Mouse (Mus musculus) kidney, postnatal 0 days (tissue): Measurements from ENCODE around the gene Ddx43. TPM values are rescaled to one million over a fixed set of nuclear protein-coding genes. Genes with fewer than 3 reads are reported as not detected.

Source experiments
- ATAC-seq: fragments of 200-750 bp; cut with Nextera tagmentation; replicated peaks from 2 replicates; pipeline ENCODE4 v1.8.0; 2017; ENCODE audit warnings: low read depth, moderate number of reproducible peaks, moderate TSS enrichment, moderate library complexity; ENCODE audit not compliant: low FRiP score
- DNase-seq: peaks from one replicate; pipeline ENCODE4 v3.0.0-alpha.2; 2016; ENCODE audit warnings: low spot score
- H3K27ac ChIP-seq: fragments of 300-500 bp; sonication (generic); 2 replicates; pipeline ENCODE4 v1.5.1; 2014; ENCODE audit warnings: mild to moderate bottlenecking
- H3K27me3 ChIP-seq: fragments of 300-500 bp; sonication (generic); 2 replicates; pipeline ENCODE4 v1.6.1; 2014; ENCODE audit warnings: low read length, mixed read lengths; ENCODE audit not compliant: insufficient read depth
- H3K36me3 ChIP-seq: fragments of 300-500 bp; sonication (generic); 2 replicates; pipeline ENCODE4 v1.6.1; 2014; ENCODE audit warnings: low read length, mixed read lengths; ENCODE audit not compliant: insufficient read depth
- H3K4me1 ChIP-seq: fragments of 300-500 bp; sonication (generic); replicated peaks from 2 replicates; pipeline ENCODE4 v1.6.1; 2014; ENCODE audit warnings: antibody characterized with exemption, low read length, mixed read lengths; ENCODE audit not compliant: insufficient read depth
- H3K4me2 ChIP-seq: fragments of 300-500 bp; sonication (generic); 2 replicates; pipeline ENCODE4 v1.6.1; 2014; ENCODE audit warnings: mild to moderate bottlenecking, low read length, moderate library complexity, mixed read lengths
- H3K4me3 ChIP-seq: fragments of 300-500 bp; sonication (generic); replicated peaks from 2 replicates; pipeline ENCODE4 v1.5.1; 2014; ENCODE audit warnings: low read depth, low read length
- H3K9ac ChIP-seq: fragments of 300-500 bp; sonication (generic); 2 replicates; pipeline ENCODE4 v1.6.1; 2014; ENCODE audit warnings: low read depth, low read length
- H3K9me3 ChIP-seq: fragments of 300-500 bp; sonication (generic); replicated peaks from 2 replicates; pipeline ENCODE4 v1.6.1; 2016; ENCODE audit warnings: low read length, inconsistent platforms, mixed read lengths
- CTCF ChIP-seq: IDR thresholded peaks from 2 replicates; pipeline ENCODE4 v1.5.1; 2016; ENCODE audit warnings: antibody characterized with exemption, low read depth, mild to moderate bottlenecking, moderate library complexity
- WGBS: fragments of 180-500 bp; shearing (Covaris S2); extraction: QIAGEN DNeasy Blood & Tissue Kit; methylation state at CpG from one replicate; pipeline ENCODE4 v1.1.7; 2014; 5-methylcytosine and 5-hydroxymethylcytosine counted together
- polyA plus RNA-seq: library from polyadenylated mRNA; unstranded; fragments of >200 nt; fragmentation: Nextera tagmentation; extraction: Ambion mirVana; gene quantifications from 2 replicates; pipeline ENCODE4 v1.2.1, GENCODE M21; 2015

The Ddx43 gene
- polyA plus RNA-seq, 1 experiment from 2014 or later: 0.22 TPM

DNA sequence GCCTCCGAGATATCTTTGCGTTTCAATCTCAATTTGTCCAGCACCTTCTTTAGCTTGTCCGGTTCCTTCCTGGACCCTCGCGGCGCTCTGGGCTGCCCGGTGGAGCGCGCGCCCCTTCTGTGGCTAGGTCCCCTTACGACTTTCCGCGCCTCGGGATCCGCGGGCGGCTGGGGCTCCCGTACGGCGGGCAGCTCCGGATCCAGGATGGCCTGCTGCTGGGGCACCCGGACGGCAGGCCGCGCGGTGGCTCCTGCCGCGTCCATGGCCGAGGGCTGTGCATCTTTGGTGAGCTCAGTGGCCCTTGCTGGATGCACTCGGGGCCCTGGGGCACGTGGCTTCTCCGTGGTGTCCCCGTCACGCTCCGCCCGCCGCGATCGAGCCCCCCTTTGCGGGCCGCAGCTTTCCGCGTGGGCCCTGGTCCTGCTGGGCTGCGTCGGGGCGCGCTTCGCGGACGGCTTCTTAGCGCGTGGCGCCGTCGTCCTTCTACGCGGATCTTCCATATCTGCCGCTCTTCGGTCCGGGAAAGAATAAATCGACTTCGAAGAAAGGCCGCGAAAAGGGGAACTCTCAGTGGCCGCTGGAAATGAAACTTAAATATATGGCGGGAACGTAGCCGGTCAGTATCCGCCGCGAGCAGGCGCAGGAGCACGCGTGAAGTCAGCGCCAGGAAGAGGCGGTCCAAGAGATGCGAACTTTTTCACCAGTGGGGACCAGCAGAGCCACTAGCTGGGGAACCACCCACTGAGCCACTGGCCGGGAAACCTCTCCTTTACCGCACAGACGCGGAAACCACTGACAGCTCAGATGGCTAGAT is 47.2 kb downstream of the Ddx43 start, which contains the start of gene Cgas:
TSS of gene Cgas (minus strand) at position 659 of the 814 bp plus-strand sequence.
- H3K4me3 ChIP-seq: peak within 1 kb of the TSS; percentile 48
- peak within 1 kb of the TSS; percentile 58 for H3K9ac ChIP-seq
- peak; percentile 55 for ATAC-seq
- no peak for TF ChIP-seq CTCF
- no peaks in the 10 kb centered on the region; the same call in 1 of the 2 replicates for H3K4me1 ChIP-seq
- H3K27me3 ChIP-seq: no peaks in the 10 kb centered on the region; the same call in 1 of the 2 replicates
- WGBS: 1% methylated on average over 80 of the region's 81 CpGs
- DNase-seq: peak; percentile 79
- no peaks in the 10 kb centered on the region for H3K36me3 ChIP-seq
- H3K4me2 ChIP-seq: peak within 1 kb of the TSS; percentile 88
- H3K27ac ChIP-seq: no peak within 1 kb of the TSS
- no peaks in the 10 kb centered on the region for H3K9me3 ChIP-seq

GRCm38 (mm10) chr9:78447606-78447972 is 52.0 kb downstream of the Ddx43 start:
- Histone ChIP-seq H3K9me3 (no peaks in the 10 kb centered on the region), H3K27me3 (no peaks in the 10 kb centered on the region), H3K9ac (peak overlapping the region; percentile 93), H3K4me3 (peak overlapping the region; percentile 99), H3K4me2 (peak overlapping the region; percentile 91), H3K4me1 (peaks cover 4% of the 10 kb centered on the region), H3K27ac (no peak overlapping the region), H3K36me3 (no peaks in the 10 kb centered on the region)
- ATAC-seq: no peak
- no peak for DNase-seq
- 24% methylated on average over 9 of the region's 9 CpGs for WGBS
- no peak for TF ChIP-seq CTCF

DNA sequence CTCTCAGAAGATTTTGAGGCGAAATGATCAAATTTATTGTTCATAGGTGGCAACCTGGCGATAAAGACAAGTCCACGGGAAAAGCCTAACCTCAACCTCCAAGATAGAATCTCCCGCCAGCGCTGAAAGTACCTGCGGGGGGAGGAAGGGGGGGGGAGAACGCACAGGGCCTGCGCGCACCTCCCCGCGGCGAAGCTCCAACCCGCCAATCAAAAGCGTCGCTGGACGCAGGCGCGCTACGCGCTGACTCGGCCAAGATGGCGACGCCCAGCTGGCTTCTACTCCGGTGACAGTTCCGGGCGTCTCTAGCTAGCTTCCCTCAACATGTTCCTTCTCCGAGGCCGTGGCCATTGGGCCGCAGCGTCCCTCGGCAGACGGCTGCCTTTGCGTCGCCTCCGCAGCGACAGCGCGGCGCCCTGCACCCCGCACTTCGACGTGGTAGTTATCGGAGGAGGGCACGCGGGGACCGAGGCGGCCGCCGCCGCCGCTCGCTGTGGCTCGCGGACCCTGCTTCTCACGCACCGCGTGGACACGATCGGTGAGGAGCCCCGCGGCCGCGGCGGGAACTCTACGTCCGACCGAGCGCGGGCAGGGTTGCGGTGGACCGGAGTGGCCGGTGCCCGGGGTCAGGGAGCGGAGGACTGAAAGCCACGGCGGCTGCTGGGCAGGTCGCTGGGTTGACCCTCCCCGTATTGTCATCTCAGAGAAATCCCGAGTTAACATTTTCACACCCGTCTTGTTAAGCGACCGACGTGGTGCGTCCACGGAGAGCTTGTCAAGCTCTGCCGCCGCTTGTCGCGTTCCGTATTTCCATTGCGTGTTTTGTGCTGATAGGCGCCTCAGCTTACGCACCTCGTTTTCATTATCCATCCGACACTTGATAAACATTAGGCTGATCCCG is 52.6 kb downstream of the Ddx43 start, which contains the start of the genes Mto1 and Gm17324:
TSS of gene Mto1 (plus strand) at position 236 of the 901 bp plus-strand sequence.
TSS of gene Gm17324 (minus strand) at position 814 of the 901 bp plus-strand sequence.
- H3K9ac ChIP-seq: peak within 1 kb of the TSS; percentile 93
- H3K4me3 ChIP-seq: peak within 1 kb of the TSS; percentile 99
- no peak for TF ChIP-seq CTCF
- peak within 1 kb of the TSS; percentile 94 for H3K27ac ChIP-seq
- H3K4me2 ChIP-seq: peak within 1 kb of the TSS; percentile 91
- no peaks in the 10 kb centered on the region for H3K27me3 ChIP-seq
- ATAC-seq: peak; percentile 92
- no peaks in the 10 kb centered on the region for H3K9me3 ChIP-seq
- peak; percentile 91 for DNase-seq
- under 1% methylated on average over 93 of the region's 96 CpGs for whole genome bisulfite sequencing
- H3K36me3 ChIP-seq: 0 out of 2 replicates have a peak, but pooled peaks cover 5% of the 10 kb centered on the region
- peaks cover 4% of the 10 kb centered on the region; the same call in 1 of the 2 replicates for H3K4me1 ChIP-seq

DNA sequence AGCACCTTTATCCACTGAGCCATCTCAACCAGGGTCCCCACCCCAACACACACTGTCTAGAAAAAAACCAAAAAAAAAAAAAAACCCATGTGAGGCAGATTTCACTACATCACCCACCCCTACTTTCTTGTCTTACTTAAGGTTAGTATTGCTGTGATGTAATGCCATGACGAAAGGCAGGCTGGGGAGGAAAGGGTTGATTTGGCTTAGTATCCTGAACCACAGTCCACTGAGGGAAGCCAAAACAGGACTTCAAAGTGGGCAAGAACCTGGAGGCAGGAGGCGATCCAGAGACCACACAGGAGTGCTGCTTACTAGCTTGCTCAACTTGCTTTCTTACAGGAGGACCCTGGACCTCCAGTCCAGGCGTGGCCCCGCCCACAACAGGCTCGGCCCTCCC is 54.8 kb downstream of the Ddx43 start:
- no peak for TF ChIP-seq CTCF
- ATAC-seq (no peak), DNase-seq (no peak)
- H3K27ac ChIP-seq: no peak overlapping the region
- H3K4me1 ChIP-seq: peaks cover 4% of the 10 kb centered on the region; the same call in 1 of the 2 replicates
- no peaks in the 10 kb centered on the region for H3K27me3 ChIP-seq
- no peak overlapping the region for H3K9ac ChIP-seq
- H3K36me3 ChIP-seq: peaks cover 14% of the 10 kb centered on the region; the same call in 1 of the 2 replicates
- 83% methylated on average over 5 of the region's 5 CpGs for WGBS
- no peak overlapping the region for H3K4me3 ChIP-seq
- no peak overlapping the region for H3K4me2 ChIP-seq
- no peaks in the 10 kb centered on the region for H3K9me3 ChIP-seq

GRCm38 (mm10) chr9:78451382-78451781 is 55.8 kb downstream of the Ddx43 start:
- H3K4me1 ChIP-seq: peaks cover 4% of the 10 kb centered on the region; the same call in 1 of the 2 replicates
- no peak overlapping the region for H3K4me3 ChIP-seq
- no peak for TF ChIP-seq CTCF
- ATAC-seq (no peak), DNase-seq (no peak)
- no peak overlapping the region for H3K9ac ChIP-seq
- no peak overlapping the region for H3K27ac ChIP-seq
- H3K4me2 ChIP-seq: no peak overlapping the region
- no peaks in the 10 kb centered on the region for H3K27me3 ChIP-seq
- peaks cover 14% of the 10 kb centered on the region; the same call in 1 of the 2 replicates for H3K36me3 ChIP-seq
- 85% methylated on average over 4 of the region's 4 CpGs for WGBS
- H3K9me3 ChIP-seq: no peaks in the 10 kb centered on the region

GRCm38 (mm10) chr9:78457026-78457425 is 61.4 kb downstream of the Ddx43 start:
- Histone ChIP-seq H3K36me3 (peaks cover 35% of the 10 kb centered on the region), H3K27ac (no peak overlapping the region), H3K9ac (no peak overlapping the region), H3K4me2 (no peak overlapping the region), H3K4me1 (no peaks in the 10 kb centered on the region), H3K9me3 (no peaks in the 10 kb centered on the region), H3K4me3 (no peak overlapping the region), H3K27me3 (no peaks in the 10 kb centered on the region)
- WGBS: 91% methylated on average over 8 of the region's 8 CpGs
- no peak for TF ChIP-seq CTCF
- ATAC-seq: no peak
- DNase-seq: no peak
